Mouse (Mus musculus): ENCODE results near the gene Pf4. TPM values are rescaled to one million over a fixed set of nuclear protein-coding genes. Genes with fewer than 3 reads are reported as not detected.

Pf4 gene
- polyA plus RNA-seq (2015; fragmentation: Nextera tagmentation; extraction: Ambion mirVana) = 257 and 400 TPM in 2 replicates

GRCm38 (mm10) chr5:90771880-90772653, at the start of gene Pf4:
TSS of gene Pf4 (plus strand) at chr5:90772435.

GRCm38 (mm10) chr5:90759077-90760065, 12.9 kb upstream of the Pf4 start, which contains the start of gene Cxcl5:
TSS of gene Cxcl5 (plus strand) at chr5:90759360.

GRCm38 (mm10) chr5:90768218-90768617, 4.0 kb upstream of the Pf4 start, which contains the start of gene Ppbp:
TSS of gene Ppbp (plus strand) at chr5:90768518.

GRCm38 (mm10) chr5:90785659-90786588, 13.7 kb downstream of the Pf4 start, which contains the start of gene Cxcl3:
TSS of gene Cxcl3 (plus strand) at chr5:90786103.

GRCm38 (mm10) chr5:90794195-90794625, 22.0 kb downstream of the Pf4 start, which contains the start of gene Cxcl15:
TSS of gene Cxcl15 (plus strand) at chr5:90794534.

Small RNAs within 50 kb of the gene (microRNA-seq; reads per million reads assigned to microRNA genes)
- gene Gm24322 = 0 reads per million in 2 experiments

Other genes starting within 250 kb of the Pf4 start
- gene 5830473C10Rik, start 211.3 kb upstream of the Pf4 start, polyA plus RNA-seq (2015; fragmentation: Nextera tagmentation; extraction: Ambion mirVana) = not detected in 2 replicates
- 0.21 and 1.2 TPM in 2 replicates for gene Rassf6, start 131.8 kb upstream of the Pf4 start, polyA plus RNA-seq (2015; fragmentation: Nextera tagmentation; extraction: Ambion mirVana)
- gene Cxcl5, start 13.1 kb upstream of the Pf4 start, polyA plus RNA-seq (2015; fragmentation: Nextera tagmentation; extraction: Ambion mirVana) = not detected in 2 replicates
- 2.2 and 3.5 TPM in 2 replicates for gene Ppbp, start 3.9 kb upstream of the Pf4 start, polyA plus RNA-seq (2015; fragmentation: Nextera tagmentation; extraction: Ambion mirVana)
- not detected in 2 replicates for gene Cxcl3, start 13.7 kb downstream of the Pf4 start, polyA plus RNA-seq (2015; fragmentation: Nextera tagmentation; extraction: Ambion mirVana)
- not detected in 2 replicates for gene Cxcl15, start 22.1 kb downstream of the Pf4 start, polyA plus RNA-seq (2015; fragmentation: Nextera tagmentation; extraction: Ambion mirVana)
- gene Cxcl1, start 118.8 kb downstream of the Pf4 start, polyA plus RNA-seq (2015; fragmentation: Nextera tagmentation; extraction: Ambion mirVana) = 0.62 and 1.3 TPM in 2 replicates
- not detected in 2 replicates for gene Cxcl2, start 131.4 kb downstream of the Pf4 start, polyA plus RNA-seq (2015; fragmentation: Nextera tagmentation; extraction: Ambion mirVana)
- gene Mthfd2l, start 158.7 kb downstream of the Pf4 start, polyA plus RNA-seq (2015; fragmentation: Nextera tagmentation; extraction: Ambion mirVana) = 23.2 and 26.4 TPM in 2 replicates